Mouse (Mus musculus) right cerebral cortex, postnatal 10 days (tissue): ENCODE data around the gene Naa35.
"Not testable (repeated sequence)": the region's sequence is repeated elsewhere in the genome, so short reads cannot be mapped to it uniquely, and the experiment has no call there.

Experiments used
- DNase-seq, 2 experiments: peaks; one replicate each; pipeline ENCODE4 v3.0.0; 2021; ENCODE audit warnings: low spot score in 2 of 2

The Naa35 gene

DNA sequence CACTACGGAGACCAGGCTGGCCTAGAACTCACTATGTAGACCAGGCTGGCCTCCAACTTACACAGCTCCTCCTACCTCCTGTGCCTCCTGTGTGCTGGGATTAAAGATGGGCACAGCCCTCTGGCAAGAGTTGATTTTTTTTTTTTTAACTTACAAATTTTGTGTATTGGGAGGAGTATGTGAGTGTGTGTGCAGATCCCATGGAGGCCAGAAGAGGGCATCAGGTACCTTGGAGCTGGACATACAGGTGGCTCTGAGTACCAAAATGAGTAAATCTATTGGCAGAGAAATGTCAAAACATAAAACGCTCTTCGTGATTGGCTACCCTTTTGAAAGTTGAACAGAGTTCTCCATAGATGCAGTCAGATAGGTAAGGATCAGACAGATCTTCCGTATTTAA, 4.1 kb upstream of the Naa35 start:
- DNase-seq: no peak

DNA sequence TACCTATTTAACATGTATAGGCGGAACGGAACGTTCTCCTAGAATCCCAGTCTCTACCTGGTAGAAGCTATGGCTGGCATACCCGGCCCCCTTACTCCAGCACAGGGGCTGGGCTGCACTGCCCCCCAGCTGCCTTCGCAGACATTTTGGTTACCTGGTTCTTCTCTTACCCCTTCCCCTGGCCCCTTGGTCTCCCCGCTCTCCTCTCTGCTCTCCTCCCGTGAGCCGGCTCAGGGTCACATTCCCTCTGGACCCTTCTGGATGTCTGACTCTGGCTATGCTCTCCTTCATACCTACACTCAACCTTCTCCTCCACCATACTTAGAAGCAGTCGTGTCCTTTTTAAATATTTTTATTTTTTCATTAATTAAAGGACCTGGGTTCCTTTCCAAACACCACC, 578 bp upstream of the Naa35 start:
- peak; percentile 59 to 64 for DNase-seq

GRCm38 (mm10) chr13:59585648-59586005, 568 bp downstream of the Naa35 start:
- DNase-seq: peak; percentile 51 to 63

GRCm38 (mm10) chr13:59587201-59587600, 2.1 kb downstream of the Naa35 start:
- no peak for DNase-seq

DNA sequence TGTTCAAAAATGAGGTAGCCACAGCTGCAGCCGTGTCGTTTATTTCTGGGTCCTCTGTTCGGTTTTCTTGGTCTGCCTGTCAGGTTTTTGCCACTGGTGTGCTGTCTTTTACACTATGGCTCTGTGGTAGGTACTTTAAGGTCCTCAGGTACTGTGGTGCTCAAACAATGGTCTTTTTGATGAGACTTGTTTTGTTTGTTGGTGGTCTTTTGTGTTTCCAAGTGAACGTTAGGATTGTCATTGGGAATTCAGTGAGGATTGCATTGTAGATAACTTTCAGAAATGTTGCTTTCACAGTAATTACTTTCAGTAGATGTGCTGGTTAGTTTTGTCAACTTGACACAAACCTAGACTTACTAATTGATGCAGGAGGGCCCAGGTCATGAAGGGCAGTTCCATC, 4.6 kb downstream of the Naa35 start:
- DNase-seq: no peak

GRCm38 (mm10) chr13:59590691-59591090, 5.6 kb downstream of the Naa35 start:
- no peak for DNase-seq

GRCm38 (mm10) chr13:59592058-59592457, 7.0 kb downstream of the Naa35 start:
- not testable (repeated sequence) for DNase-seq

DNA sequence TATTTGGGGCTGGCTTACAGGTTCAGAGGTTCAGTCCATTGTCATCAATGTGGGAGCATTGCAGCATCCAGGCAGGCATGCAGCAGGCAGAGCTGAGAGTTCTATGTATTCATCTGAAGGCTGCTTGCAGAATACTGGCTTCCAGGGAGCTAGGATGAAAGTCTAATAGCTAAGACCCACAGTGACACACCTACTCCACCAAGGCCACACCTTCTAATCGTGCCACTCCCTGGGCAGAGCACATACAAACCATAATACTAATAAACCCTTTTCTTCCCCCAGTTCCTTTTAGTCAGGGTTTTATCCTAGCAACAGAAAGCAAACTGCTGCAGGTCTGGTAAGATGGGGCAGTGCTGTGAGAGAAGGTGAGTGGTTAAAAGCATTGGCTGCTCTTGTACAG, 7.6 kb downstream of the Naa35 start:
- no peak for DNase-seq

DNA sequence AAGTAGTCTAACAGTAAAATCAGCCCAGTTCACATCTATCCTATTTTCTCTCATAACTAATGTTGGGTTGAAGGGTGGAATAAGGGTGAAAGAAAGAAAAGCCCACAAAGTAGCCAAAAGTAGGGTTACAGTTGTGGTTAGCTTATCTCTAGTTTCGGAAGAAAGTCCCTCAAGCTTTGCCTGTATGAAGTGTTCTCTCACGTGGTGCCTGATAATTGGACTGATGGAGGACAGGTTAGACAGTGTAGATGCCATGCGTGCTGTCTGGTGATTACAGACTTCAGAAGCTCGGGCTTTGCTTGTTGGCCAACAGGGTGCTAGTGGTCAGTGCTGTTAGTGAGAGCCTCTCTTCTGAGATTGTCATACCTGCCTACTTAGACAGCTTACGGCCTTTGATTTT, 18.0 kb downstream of the Naa35 start:
- DNase-seq: no peak

GRCm38 (mm10) chr13:59604511-59604910, 19.5 kb downstream of the Naa35 start:
- no peak for DNase-seq

DNA sequence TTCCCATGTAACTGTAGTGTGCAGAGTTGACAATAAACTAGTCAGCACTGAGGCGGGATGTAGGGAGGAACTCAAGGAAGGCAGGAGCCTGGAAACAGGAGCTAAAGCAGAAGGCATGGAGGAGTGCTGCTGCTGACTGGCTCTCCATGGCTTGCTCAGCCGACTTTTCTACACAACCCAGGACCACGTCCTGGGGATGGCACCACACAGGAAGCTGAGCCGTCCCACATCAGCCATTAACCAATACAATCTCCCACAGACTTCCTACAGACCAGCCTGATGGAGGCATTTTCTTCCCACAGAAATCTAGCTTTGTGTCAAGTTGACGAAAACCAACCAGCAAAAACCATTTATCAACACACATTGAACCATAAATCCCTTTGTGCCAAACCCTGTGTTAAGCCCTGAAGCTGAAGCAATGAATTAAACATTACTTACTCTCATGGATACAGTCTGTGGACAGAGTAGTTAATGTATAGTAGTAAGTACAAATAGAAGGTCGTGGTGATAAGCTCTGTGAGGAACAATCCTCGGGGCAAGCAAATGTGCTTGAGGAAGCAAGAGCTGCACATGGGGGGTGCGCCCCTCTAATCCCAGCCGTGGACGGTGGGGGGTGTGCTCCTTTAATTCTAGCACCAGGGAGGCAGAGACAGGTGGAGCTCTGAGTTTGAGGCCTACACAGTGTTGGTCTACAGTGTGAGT, 20.3 kb downstream of the Naa35 start:
- no peak for DNase-seq

DNA sequence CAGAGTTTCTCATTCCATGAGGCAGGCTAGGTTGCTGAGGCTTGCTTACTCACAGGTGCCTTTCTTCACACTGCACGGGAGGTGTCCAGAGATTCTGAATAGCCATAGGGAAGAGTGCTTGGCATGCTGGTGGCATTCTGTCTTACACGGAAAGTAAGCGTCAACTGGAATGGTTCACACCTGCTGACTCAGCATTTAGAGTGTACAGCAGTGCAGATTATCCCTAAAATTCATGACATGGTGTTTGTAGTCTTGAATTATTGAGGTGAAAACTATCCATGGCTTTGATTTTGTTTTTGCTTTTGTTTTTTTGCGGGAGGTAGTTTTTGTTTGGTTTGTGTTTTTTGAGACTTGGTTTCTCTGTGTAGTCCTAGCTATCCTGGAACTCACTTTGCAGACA, 24.8 kb downstream of the Naa35 start:
- DNase-seq: no peak

GRCm38 (mm10) chr13:59610437-59610836, 25.4 kb downstream of the Naa35 start:
- no peak for DNase-seq

- DNase-seq: no peak
Observed at GRCm38 (mm10) chr13:59613868-59614267, 28.8 kb downstream of the Naa35 start.

GRCm38 (mm10) chr13:59615152-59615551, 30.1 kb downstream of the Naa35 start:
- no peak for DNase-seq

DNA sequence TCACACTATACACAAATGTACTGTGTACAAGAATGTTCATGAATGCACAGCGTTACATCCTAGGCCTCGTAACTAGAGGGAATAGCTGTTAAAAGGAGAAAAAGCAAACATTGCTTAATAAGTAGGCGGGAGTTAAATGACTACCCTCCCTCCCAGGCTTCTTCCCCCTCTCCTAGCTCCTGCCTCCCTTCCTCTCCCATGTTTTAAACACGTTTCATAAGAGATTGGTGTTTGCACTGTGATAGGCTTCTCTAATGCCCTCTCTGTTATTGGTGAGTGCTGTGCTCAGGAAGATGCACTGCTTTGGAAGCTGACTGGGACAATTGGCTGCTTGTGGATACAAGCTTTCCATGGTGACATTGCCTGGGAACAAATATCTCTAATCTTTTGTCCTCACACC, 30.5 kb downstream of the Naa35 start:
- no peak for DNase-seq

- DNase-seq: no peak
Observed at GRCm38 (mm10) chr13:59618463-59618862, 33.4 kb downstream of the Naa35 start.

DNA sequence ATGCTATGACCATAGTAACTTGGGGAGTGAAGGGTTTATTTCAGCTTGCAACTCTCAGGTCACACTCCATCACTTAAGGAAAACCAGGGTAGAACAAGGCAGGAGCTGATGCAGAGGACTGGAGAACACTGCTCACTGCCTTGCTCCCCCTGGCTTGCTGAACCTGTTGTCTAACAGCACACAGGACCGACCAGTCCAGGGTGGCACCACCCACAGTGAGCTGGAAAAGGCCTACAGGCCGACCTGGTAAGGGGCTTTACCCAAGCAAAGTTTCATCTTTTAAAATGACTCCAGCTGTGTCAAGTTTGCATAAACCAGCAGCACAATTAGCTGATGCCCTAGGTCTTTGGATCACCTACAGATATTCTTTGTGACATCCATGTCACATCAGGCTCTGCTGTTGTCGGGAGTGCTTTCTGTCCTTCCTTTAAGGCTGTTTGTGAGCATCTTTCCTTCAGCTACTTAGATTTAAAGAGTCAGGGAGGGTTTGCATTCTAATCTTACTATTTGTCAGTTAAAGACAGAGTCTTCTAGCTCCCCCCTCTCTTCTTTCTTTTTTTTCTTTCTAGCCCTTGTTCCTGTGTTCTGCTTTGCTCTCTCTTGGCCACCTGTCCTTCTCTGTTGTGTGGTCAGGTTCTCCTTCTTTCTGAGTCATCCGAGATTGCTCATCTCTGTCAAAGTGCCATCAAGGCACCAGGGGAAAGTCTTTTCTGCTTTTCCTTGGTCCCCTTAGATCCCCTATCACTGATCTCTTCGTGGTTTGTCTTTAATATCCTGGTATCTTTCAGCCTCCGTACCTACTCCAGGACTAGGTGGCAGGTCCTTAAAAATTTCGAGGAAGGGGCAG, 36.8 kb downstream of the Naa35 start:
- no peak for DNase-seq

GRCm38 (mm10) chr13:59624389-59624788, 39.3 kb downstream of the Naa35 start:
- no peak for DNase-seq

DNA sequence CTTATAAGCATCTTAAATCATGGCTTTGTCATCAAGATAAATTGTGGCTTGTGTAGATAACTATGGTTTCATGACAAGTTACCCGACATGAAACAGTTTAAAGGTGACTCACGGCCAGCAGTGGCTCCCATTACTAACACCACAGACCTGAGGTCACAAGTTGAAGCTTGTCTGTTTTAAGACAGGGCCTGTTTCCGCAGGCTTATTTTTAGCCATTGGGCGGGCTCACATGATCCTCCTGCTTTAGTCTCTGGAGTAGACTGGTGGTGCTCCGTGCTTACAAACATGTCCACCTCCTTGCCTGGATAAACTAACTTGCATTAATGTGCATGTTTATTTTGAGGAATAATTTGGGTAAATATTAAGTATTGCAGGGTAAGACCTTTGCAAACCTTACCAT, 39.8 kb downstream of the Naa35 start:
- DNase-seq: no peak

GRCm38 (mm10) chr13:59626739-59627138, 41.7 kb downstream of the Naa35 start:
- no peak for DNase-seq

- DNase-seq: no peak
Observed at GRCm38 (mm10) chr13:59634637-59635036, 49.6 kb downstream of the Naa35 start.

DNA sequence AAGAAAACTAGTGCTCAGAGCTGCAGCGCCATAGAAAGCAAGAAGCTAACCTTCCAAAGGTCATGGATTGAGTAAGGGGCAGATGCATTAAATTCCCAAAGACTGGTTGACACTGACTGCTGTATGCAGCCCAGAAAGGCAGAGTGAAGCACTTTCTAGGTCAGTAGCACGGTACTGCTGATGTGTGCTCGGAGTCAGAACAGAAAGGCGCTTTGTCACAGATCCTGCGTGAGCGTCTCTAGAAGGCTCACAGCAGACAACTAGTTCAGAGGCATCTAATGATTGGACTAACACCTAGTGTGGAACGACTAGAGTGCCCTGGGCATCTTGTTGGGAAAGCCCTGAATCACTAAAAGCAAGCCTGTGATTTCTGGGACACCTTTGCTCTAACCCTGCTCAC, 52.7 kb downstream of the Naa35 start:
- no peak for DNase-seq
